In genomic region chr8:93010286-93010685, GRCm38 (mm10) we compare ENCODE assay signal across 8 mouse cellular contexts. TPM values are rescaled to one million over a fixed set of nuclear protein-coding genes. Genes with fewer than 3 reads are reported as not detected.
DNase-seq lines count a peak whose midpoint lies in the region; ATAC-seq lines count a peak whose summit lies in the region.

No protein-coding gene starts in this region.

- no peak overlapping the region for H3K9ac ChIP-seq in heart, embryonic 11.5 days (ENCODE audit: low read depth, low read length)
- no peak overlapping the region for H3K9ac ChIP-seq in embryonic facial prominence, embryonic 11.5 days (replicated peaks; ENCODE audit: low read length)

- 27% methylated on average over 5 of the region's 5 CpGs for WGBS in heart, embryonic 11.5 days (ENCODE audit: insufficient replicate concordance)
- WGBS in embryonic facial prominence, embryonic 11.5 days = 35% methylated on average over 5 of the region's 5 CpGs

- ATAC-seq in heart, embryonic 11.5 days (replicated peaks; ENCODE audit: insufficient number of reproducible peaks, low FRiP score, low TSS enrichment) = no peak
- no peak for ATAC-seq in embryonic facial prominence, embryonic 11.5 days (replicated peaks; ENCODE audit: insufficient number of reproducible peaks, low FRiP score, low TSS enrichment, low read depth)
- ATAC-seq in monocyte, adult 5-6 weeks (replicated peaks; ENCODE audit: insufficient number of reproducible peaks, low FRiP score, low TSS enrichment, poor library complexity, severe bottlenecking) = no peak

- H3K36me3 ChIP-seq in heart, embryonic 11.5 days (ENCODE audit: control insufficient read depth, insufficient read depth, low read length) = no peaks in the 10 kb centered on the region
- H3K36me3 ChIP-seq in embryonic facial prominence, embryonic 11.5 days (replicated peaks; ENCODE audit: control insufficient read depth, insufficient read depth, low read depth, low read length) = no peaks in the 10 kb centered on the region

- H3K4me2 ChIP-seq in heart, embryonic 11.5 days = no peak overlapping the region
- no peak overlapping the region for H3K4me2 ChIP-seq in embryonic facial prominence, embryonic 11.5 days (ENCODE audit: low read depth, low read length)

- H3K4me1 ChIP-seq in heart, embryonic 11.5 days (ENCODE audit: control insufficient read depth, insufficient read depth, low read length) = peaks cover 4% of the 10 kb centered on the region
- H3K4me1 ChIP-seq in embryonic facial prominence, embryonic 11.5 days (ENCODE audit: control insufficient read depth, insufficient read depth, low read length) = no peaks in the 10 kb centered on the region

- peak; percentile 42 to 71 for DNase-seq in heart, adult 18-20 months
- DNase-seq in 3T3-L1 (ENCODE audit: low read depth, low spot score) = peak; percentile 89
- peak; percentile 38 for DNase-seq in Muller cell, postnatal 12 days (ENCODE audit: inconsistent ontology term)
- peak; percentile 88 for DNase-seq in embryonic facial prominence, embryonic 11.5 days (ENCODE audit: low spot score)
- peak; percentile 49 to 55 for DNase-seq in left cerebral cortex, adult 18-20 months (ENCODE audit: low spot score in 2 of 2)
- peak; percentile 75 for DNase-seq in retina, postnatal 1 day

- no peak overlapping the region for H3K4me3 ChIP-seq in heart, embryonic 11.5 days (ENCODE audit: low read depth, low read length)
- H3K4me3 ChIP-seq in embryonic facial prominence, embryonic 11.5 days (ENCODE audit: low read depth, low read length) = no peak overlapping the region

- no peaks in the 10 kb centered on the region for H3K27me3 ChIP-seq in heart, embryonic 11.5 days (ENCODE audit: control insufficient read depth, insufficient read depth, low read length)
- H3K27me3 ChIP-seq in embryonic facial prominence, embryonic 11.5 days (ENCODE audit: control insufficient read depth, insufficient read depth, low read length) = no peaks in the 10 kb centered on the region

- H3K27ac ChIP-seq in heart, embryonic 11.5 days (ENCODE audit: low read depth, low read length) = no peak overlapping the region
- H3K27ac ChIP-seq in embryonic facial prominence, embryonic 11.5 days (replicated peaks; ENCODE audit: low read depth, low read length) = no peak overlapping the region

- no peaks in the 10 kb centered on the region for H3K9me3 ChIP-seq in heart, embryonic 11.5 days (replicated peaks; ENCODE audit: control insufficient read depth, low read length)
- H3K9me3 ChIP-seq in embryonic facial prominence, embryonic 11.5 days (replicated peaks; ENCODE audit: control insufficient read depth, low read length) = no peaks in the 10 kb centered on the region

RNA-seq across cellular contexts. Expression of gene Ces1a, which starts 37.7 kb away (rescaled TPM):
- total RNA-seq in heart, adult 18-20 months (2021) = not detected
- polyA plus RNA-seq in heart, embryonic 11.5 days (2014; fragmentation: Nextera tagmentation; extraction: Ambion mirVana) = not detected in 2 replicates
- not detected in 2 replicates for polyA plus RNA-seq in embryonic facial prominence, embryonic 11.5 days (2014; fragmentation: Nextera tagmentation; extraction: Ambion mirVana)
- total RNA-seq in left cerebral cortex, adult 18-20 months (2021) = under 1 TPM; 0.23 to 0.40 TPM
- 0.29 TPM in 1 of 3 replicates, not detected in the others for total RNA-seq in monocyte, adult 5-6 weeks (2017)

RNA-seq across cellular contexts. Expression of gene Slc6a2, which starts 50.4 kb away (rescaled TPM):
- under 1 TPM; 0.07 to 0.13 TPM for total RNA-seq in heart, adult 18-20 months (2021)
- polyA plus RNA-seq in heart, embryonic 11.5 days (2014; fragmentation: Nextera tagmentation; extraction: Ambion mirVana) = not detected in 2 replicates
- polyA plus RNA-seq in embryonic facial prominence, embryonic 11.5 days (2014; fragmentation: Nextera tagmentation; extraction: Ambion mirVana) = 0.06 and 0.18 TPM in 2 replicates
- under 1 TPM; 0.07 to 0.14 TPM for total RNA-seq in left cerebral cortex, adult 18-20 months (2021)
- 0.19 TPM in 1 of 3 replicates, not detected in the others for total RNA-seq in monocyte, adult 5-6 weeks (2017)

Comparison
In these comparisons a context has a peak if more than half of its experiments do, and no peak if none do; other contexts are left out.
1. DNase-seq: peak in every context shown above with its lines; median percentile 89 in 3T3-L1; 88 in embryonic facial prominence, embryonic 11.5 days; 75 in retina, postnatal 1 day; 56 in heart, adult 18-20 months; 52 in left cerebral cortex, adult 18-20 months; 38 in Muller cell, postnatal 12 days.